Mouse (Mus musculus) kidney, adult 2 months (tissue): ENCODE data around the gene Spen.

Source experiments
- CTCF ChIP-seq: fragments of 200-500 bp; conservative IDR thresholded peaks from 2 replicates; pipeline ENCODE4 v1.5.1; 2011; ENCODE audit warnings: low read depth, mild to moderate bottlenecking, control low read depth, low read length, moderate library complexity, mixed read lengths; ENCODE audit not compliant: insufficient read depth, insufficient read length
- POLR2A ChIP-seq: fragments of 200-500 bp; IDR thresholded peaks from one replicate; pipeline ENCODE4 v1.6.1; 2011; ENCODE audit warnings: low read depth, low read length, control low read depth

DNA sequence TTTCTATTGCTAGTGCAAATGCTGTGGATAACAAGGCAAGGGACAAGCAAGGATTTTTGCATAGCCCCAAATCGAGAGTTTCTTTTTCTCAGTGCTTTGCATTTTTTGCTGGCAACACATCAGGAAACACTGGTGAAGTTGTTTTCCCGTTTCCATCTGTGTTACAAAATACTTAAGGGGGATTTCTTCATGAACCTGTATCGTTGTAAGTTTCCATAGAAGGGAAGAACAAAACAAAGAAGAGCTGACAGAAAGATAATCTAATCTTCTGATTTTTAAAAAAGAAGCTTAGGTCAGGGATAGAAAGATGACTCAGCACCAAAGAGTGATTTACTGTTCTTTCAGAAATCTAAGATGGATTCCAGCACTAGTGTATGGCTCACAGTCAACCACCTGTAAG, 2.4 kb upstream of the Spen start:
- TF ChIP-seq POLR2A (no peak), CTCF (no peak)
